Mouse (Mus musculus): ENCODE data around the gene Abca1.

- TF ChIP-seq CTCF (IDR thresholded peaks at IDR 0.05; ENCODE audit: low read depth) (no peak), EP300 (optimal IDR thresholded peaks at IDR 0.05) (no peak)
Observed at GRCm38 (mm10) chr4:53024397-53024796, 135.3 kb downstream of the Abca1 start.
